8 mouse cellular contexts compared by ENCODE assay signal in genomic region chr10:76668947-76669284, GRCm38 (mm10). TPM values are rescaled to one million over a fixed set of nuclear protein-coding genes. Genes with fewer than 3 reads are reported as not detected.
DNase-seq lines count a peak whose midpoint lies in the region; ATAC-seq and TF ChIP-seq lines count a peak whose summit lies in the region.

No protein-coding gene starts in this region.

- TF ChIP-seq CTCF in cerebellum, adult 2 months (IDR thresholded peaks at IDR 0.05; ENCODE audit: borderline replicate concordance, insufficient read depth, low read depth, low read length): no peak

- no peak for TF ChIP-seq POLR2A in cerebellum, adult 2 months (IDR thresholded peaks at IDR 0.05; ENCODE audit: borderline replicate concordance, insufficient read depth, low read length)

- 15% methylated on average over 7 of the region's 7 CpGs for WGBS in cerebellum, adult 2 months

- no peak for ATAC-seq in erythroid progenitor cell, adult 5-6 weeks (replicated peaks; ENCODE audit: low FRiP score, poor library complexity, severe bottlenecking)

- no peaks in the 10 kb centered on the region for H3K27me3 ChIP-seq in cerebellum, adult 2 months (ENCODE audit: control insufficient read depth, insufficient read depth, low read length)

- no peak overlapping the region for H3K4me3 ChIP-seq in cerebellum, adult 2 months (replicated peaks; ENCODE audit: insufficient read depth, low read depth, low read length)

- H3K4me1 ChIP-seq in cerebellum, adult 2 months (ENCODE audit: control insufficient read depth, insufficient read depth, low read length): no peaks in the 10 kb centered on the region

- H3K27ac ChIP-seq in cerebellum, adult 2 months (ENCODE audit: insufficient read depth, low read length): no peak overlapping the region

- peak; percentile 60 to 69 for DNase-seq in cerebellum, postnatal 10 days
- no peak for DNase-seq in cerebellum, adult 11-12 months
- peak; percentile 87 for DNase-seq in Muller cell, postnatal 12 days (ENCODE audit: inconsistent ontology term)
- peak; percentile 66 to 73 for DNase-seq in heart, adult 9 months (ENCODE audit: low spot score in 2 of 2)
- DNase-seq in layer of hippocampus, postnatal 25 days (ENCODE audit: extremely low spot score in 1 of 2, low spot score in 1 of 2): peak; percentile 38 to 50
- peak; percentile 68 to 75 for DNase-seq in right cerebral cortex, postnatal 36 days (ENCODE audit: low spot score in 2 of 2)
- no peak for DNase-seq in cerebellum, adult 2 months

RNA-seq across cellular contexts. Expression of gene Col6a2, which starts 45.5 kb away (rescaled TPM):
- total RNA-seq in layer of hippocampus, postnatal 25 days (2021): 1 to 10 TPM; 5.0 to 6.1 TPM
- polyA plus RNA-seq in cerebellum, adult 2 months (2012; rRNA removed): 2.9 and 4.0 TPM in 2 replicates
- total RNA-seq in erythroid progenitor cell, adult 5-6 weeks (2015; ENCODE audit: low replicate concordance): not detected in 2 replicates
- not detected in 2 replicates for total RNA-seq in erythroid progenitor cell, adult 5-6 weeks (2017; ENCODE audit: low replicate concordance)

RNA-seq across cellular contexts. Expression of gene Col6a1, which starts 57.1 kb away (rescaled TPM):
- 10 to 100 TPM; 16.6 to 19.7 TPM for total RNA-seq in layer of hippocampus, postnatal 25 days (2021)
- polyA plus RNA-seq in cerebellum, adult 2 months (2012; rRNA removed): 13.0 and 13.2 TPM in 2 replicates
- total RNA-seq in erythroid progenitor cell, adult 5-6 weeks (2015; ENCODE audit: low replicate concordance): not detected in 2 replicates
- not detected in 2 replicates for total RNA-seq in erythroid progenitor cell, adult 5-6 weeks (2017; ENCODE audit: low replicate concordance)

Comparison
In these comparisons a context has a peak if more than half of its experiments do, and no peak if none do; other contexts are left out.
1. DNase-seq: peak in cerebellum, postnatal 10 days (2 of 2), Muller cell, postnatal 12 days (single experiment), heart, adult 9 months (2 of 2), layer of hippocampus, postnatal 25 days (2 of 2) and right cerebral cortex, postnatal 36 days (2 of 2); none in cerebellum, adult 11-12 months (single experiment) and cerebellum, adult 2 months (0 of 2).
2. RNA of gene Col6a2, which starts 45.5 kb away (total RNA-seq): 5.0 to 6.1 TPM in layer of hippocampus, postnatal 25 days; not detected in erythroid progenitor cell, adult 5-6 weeks; every median in the first group is over 4 times any median in the second.
3. RNA of gene Col6a1, which starts 57.1 kb away (total RNA-seq): 16.6 to 19.7 TPM in layer of hippocampus, postnatal 25 days; not detected in erythroid progenitor cell, adult 5-6 weeks; every median in the first group is over 10 times any median in the second.